Mouse (Mus musculus) olfactory bulb, adult 2 months (tissue): Measurements from ENCODE around the gene Adamts14.

ENCODE experiments used
- CTCF ChIP-seq: fragments of 200-500 bp; IDR thresholded peaks from 2 replicates; pipeline ENCODE4 v1.5.1; 2012; ENCODE audit warnings: low read depth, mild to moderate bottlenecking, low read length, moderate library complexity; ENCODE audit not compliant: insufficient read depth
- POLR2A ChIP-seq: fragments of 200-500 bp; IDR thresholded peaks from 2 replicates; pipeline ENCODE4 v1.6.1; 2012; ENCODE audit warnings: mild to moderate bottlenecking, low read depth, low read length, moderate library complexity; ENCODE audit not compliant: insufficient read depth

DNA sequence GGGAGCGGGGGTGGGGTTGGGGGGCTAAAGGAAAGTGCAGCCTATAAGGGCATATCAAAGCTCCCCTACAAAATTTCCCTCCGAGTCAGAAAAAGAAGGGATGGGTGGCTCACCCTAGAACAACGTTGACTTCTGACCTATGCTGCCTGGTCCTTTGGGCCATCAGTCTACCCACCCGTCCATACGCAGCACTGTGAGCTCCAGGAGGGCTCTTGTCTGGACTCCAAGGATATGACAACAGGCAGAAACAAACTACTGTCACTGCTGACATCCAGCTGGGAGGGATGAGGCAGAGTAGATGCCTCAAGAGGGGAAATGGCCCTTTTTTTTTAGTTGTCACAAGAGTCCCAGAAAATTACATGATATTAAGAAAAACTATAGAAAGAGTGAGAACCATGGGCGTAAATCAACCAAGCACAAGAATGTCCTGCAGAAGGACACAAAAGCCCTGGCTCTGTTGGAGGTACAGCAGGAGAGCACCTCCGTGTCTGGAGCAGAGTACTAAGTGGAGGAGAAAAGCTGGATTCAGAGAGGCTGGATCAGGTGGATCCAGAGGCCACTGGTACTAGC lies 96.9 kb downstream of the Adamts14 start:
- TF ChIP-seq POLR2A (no peak), CTCF (no peak)
